Mouse (Mus musculus) heart, adult 9 months (tissue): Measurements from ENCODE around the gene Vmn2r87.
"Not testable (repeated sequence)": the region's sequence is repeated elsewhere in the genome, so short reads cannot be mapped to it uniquely, and the experiment has no call there.

Experiments
- DNase-seq, 2 experiments: peaks; one replicate each; pipeline ENCODE4 v3.0.0; 2022; ENCODE audit warnings: low spot score in 2 of 2

Gene Vmn2r87

GRCm38 (mm10) chr10:130497296-130497695, at the start of gene Vmn2r87:
Vmn2r87 (minus strand) TSS chr10:130497396.
- DNase-seq = no peak

GRCm38 (mm10) chr10:130544331-130544730, 47.1 kb upstream of the Vmn2r87 start:
- not testable (repeated sequence) for DNase-seq

DNA sequence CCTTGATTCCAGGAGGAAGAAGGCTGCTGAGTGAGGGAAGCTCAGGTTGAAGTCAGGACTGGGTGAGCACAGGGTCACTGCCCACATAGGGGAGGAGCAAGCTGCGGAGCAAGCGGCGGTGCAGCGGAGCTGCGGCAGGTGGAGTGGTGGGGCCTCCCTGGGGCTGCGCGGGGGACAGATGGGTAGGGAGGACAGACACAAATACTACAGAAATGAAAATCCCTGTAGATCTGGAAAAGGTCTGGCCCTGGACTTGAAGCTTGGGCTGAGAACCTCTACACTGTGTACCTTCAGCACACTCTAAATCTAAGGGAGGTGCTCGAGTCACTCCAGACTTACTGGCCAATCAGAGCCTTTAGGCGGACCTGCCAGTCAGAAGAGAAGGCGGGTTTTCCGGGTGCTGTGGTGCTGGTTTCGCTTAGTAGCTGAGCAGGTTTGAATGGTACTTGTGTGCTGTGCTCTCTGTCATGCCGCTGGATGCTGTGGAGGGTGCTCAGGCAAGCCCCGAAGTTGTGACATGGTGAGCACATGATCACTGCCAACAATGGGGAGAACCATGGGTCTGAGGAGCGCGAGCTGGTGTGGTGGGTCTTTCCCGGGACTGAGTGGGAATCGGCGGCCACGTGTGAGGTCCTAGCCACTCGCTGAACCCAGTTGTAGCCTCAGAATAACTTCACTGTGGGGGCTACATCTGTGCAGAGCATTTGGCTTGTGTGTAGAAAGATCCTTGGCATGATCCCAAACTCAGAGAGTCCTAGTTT, 44.9 kb upstream of the Vmn2r87 start:
- peak; percentile 75 to 81 for DNase-seq

GRCm38 (mm10) chr10:130536101-130536500, 38.9 kb upstream of the Vmn2r87 start:
- no peak for DNase-seq

DNA sequence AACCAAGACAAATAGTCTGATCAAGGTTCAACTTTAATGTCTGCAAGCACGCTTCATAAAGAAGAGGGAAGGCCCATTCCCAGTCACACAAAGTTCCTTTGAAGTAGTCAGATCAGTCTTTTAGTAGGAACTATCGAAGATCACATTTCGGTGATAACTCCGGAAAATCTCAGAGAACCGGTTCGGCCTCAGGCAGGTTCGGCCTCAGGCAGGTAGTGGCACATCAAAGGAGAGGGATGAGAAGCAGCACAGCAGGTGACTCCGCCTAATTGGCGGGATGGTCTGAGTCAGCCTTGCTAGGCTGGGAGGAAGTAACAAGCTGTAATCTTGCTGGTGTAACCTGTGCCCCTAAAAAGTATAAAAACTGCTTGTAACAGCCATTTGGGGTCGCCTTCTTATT, 30.7 kb upstream of the Vmn2r87 start:
- DNase-seq = no peak

- DNase-seq = no peak
Measured at GRCm38 (mm10) chr10:130470311-130470760, 26.9 kb downstream of the Vmn2r87 start.

- DNase-seq = not testable (repeated sequence)
Measured at GRCm38 (mm10) chr10:130455950-130456349, 41.2 kb downstream of the Vmn2r87 start, which contains the start of gene Vmn2r86. Vmn2r86 (minus strand) TSS chr10:130456050.

- no peak for DNase-seq
Measured at GRCm38 (mm10) chr10:130444776-130445175, 52.4 kb downstream of the Vmn2r87 start.

- not testable (repeated sequence) for DNase-seq
Measured at GRCm38 (mm10) chr10:130434185-130434898, 62.9 kb downstream of the Vmn2r87 start.

DNA sequence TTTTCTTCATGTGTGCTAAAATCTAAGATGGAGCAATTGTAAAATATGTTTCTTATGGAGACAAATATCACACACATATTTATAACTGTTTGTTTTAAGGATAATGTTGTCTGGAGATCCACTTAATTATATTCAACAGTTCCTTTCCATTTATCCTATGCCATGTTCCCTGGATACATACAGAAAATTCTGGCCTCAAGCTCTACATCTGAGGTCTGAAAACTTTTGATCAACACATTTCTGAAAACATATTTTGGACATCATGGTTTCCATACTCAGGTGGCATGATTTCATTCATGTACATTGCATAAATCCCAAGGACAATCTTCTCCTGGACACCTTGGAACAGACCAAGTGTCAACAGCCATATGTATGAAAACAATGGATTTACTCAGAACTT, 67.6 kb downstream of the Vmn2r87 start, which contains the start of gene Vmn2r85:
TSS of gene Vmn2r85 (minus strand) at position 101 of the 400 bp plus-strand sequence.
- DNase-seq = not testable (repeated sequence)

DNA sequence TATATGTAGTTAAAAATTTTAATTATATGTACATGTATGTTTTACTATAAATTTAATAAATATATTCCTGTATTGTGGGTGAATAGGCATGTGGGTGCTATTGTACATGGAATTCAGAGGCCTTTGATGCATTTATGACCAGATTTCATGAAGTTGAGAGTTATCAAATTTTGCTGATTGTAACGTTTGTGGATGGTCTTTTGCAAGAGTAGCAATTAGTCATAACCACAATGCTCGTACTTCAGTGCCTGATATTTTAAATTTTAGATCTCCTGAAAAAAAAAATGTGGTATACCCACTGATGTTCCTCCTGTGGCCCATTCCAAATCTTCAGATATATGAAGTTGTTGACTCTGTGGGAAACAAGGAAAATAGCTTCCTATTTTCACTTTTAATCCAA, 74.8 kb downstream of the Vmn2r87 start:
- DNase-seq = not testable (repeated sequence)
